Mouse (Mus musculus): ENCODE measurements around the gene Tmcc3.

Tmcc3 gene

GRCm38 (mm10) chr10:94417643-94418042, 105.9 kb downstream of the Tmcc3 start:
- DNase-seq, result no peak

DNA sequence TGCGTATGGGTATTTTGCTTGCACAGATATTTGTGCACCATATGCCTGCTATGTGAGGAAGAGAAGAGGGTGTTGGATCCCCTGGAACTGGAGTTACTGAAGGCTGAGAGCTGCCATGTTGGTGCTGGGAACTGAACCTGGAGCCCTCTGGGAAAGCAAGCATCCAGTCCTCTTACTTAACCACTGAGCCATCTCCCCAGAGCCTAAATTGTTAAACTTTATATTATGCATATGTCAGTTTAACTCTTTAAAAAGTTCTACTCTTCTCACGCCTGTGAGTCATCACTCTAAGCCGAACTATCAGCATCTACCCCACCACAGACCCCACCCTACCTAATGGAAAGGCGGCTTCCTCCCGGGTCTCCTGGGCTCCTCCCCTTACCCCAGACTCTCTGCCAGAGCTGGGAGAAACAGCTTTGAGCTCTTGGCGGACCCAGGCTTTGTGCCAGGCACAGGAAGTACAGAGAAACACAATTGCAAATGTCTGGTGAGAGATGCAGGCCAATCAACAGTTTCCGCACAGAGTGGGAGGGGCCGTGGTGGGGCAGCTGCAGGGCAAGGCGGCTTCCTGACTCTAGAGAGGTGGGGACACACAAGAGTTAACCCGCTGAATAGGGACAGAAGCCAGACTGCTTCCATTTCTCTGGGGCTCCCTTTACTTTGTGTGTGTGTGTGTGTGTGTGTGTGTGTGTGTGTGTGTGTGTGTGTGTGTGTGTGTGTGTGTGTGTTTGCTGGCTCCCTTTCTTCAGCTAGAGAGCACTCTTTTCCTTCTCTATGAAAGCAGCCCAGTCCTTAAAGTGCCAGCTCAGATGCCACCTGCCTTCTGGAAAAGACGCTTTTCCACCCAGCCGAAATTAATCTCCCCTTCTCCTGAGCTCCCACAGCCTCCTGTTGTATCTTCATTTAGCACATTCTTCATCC, 114.5 kb downstream of the Tmcc3 start:
- peak; percentile 57 for DNase-seq

DNA sequence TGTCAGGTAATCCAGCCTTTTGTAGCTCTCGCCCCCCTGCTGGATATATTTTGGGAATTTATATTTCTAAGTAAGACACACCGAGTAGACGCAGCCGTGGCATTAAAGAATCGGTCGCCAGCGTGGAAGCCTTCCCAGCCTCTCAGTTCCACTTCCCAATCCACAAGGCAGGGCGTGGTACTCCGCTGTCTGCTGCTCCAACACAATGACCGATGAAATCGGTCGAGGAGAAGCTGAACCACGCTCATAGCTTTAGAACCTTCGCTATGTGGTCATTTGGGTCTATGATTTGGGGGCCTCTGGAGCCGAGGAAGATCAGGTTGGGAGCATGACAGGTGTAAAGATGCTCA, 115.1 kb downstream of the Tmcc3 start:
- no peak for DNase-seq

DNA sequence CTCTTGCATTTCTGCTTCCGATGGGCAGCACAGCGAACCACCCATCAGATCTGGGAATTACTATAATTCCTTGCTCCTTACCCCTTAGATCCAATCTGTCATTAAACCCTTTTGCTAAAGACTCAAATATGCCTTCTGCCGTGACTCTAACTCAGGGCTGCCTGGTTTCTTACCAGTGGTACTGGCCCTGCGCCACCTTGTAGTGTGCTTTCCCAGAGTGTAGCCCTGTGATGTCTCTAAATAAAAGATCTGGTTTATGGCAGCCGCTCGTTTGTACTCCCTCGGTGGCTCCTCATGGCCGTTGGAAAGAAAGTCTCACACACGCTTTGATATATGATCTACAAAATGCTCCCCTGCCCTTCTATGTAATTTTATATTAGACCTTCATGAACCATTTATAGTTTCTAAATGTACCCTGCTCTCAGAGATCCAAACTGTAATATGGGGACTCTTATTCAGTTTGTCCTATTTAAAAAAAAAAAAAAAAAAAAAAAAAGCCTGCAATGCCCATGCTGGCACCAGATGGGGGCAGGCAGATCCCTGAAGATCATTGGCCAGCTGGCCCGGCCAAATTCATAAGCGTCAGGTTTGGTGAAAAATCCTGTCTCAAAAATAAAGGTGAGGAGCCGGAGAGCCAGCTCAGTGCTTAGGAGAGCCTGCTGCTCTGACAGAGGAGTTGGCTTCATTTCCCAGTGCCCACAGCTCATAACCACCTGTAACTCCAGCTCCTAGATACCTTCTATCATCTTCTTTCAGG, 116.6 kb downstream of the Tmcc3 start:
- peak; percentile 54 for DNase-seq

GRCm38 (mm10) chr10:94430566-94430965, 118.8 kb downstream of the Tmcc3 start:
- no peak for DNase-seq

DNA sequence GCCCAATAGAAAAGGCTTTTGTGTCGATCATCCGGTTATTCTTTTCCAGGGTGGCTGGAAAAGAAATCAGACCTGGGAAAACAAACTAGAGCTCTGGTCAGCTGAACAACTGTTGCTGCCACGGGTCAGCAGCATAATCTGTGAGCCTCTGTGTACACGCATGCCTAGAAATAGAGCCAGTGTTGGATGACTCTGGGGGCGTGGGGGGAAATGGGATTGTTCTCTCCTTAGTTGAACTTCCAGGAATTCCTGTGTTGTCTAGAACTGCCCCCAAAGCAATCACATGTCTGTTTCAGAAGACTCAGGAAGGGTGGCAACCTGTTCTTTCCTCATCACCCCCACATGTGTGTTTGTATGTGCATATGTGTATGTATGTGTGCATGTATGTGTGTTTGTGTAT, 121.2 kb downstream of the Tmcc3 start:
- no peak for DNase-seq

- DNase-seq, result no peak
Observed at GRCm38 (mm10) chr10:94433901-94434300, 122.2 kb downstream of the Tmcc3 start.

- no peak for DNase-seq
Observed at GRCm38 (mm10) chr10:94442725-94443124, 131.0 kb downstream of the Tmcc3 start.

GRCm38 (mm10) chr10:94443453-94443852, 131.7 kb downstream of the Tmcc3 start:
- no peak for DNase-seq

DNA sequence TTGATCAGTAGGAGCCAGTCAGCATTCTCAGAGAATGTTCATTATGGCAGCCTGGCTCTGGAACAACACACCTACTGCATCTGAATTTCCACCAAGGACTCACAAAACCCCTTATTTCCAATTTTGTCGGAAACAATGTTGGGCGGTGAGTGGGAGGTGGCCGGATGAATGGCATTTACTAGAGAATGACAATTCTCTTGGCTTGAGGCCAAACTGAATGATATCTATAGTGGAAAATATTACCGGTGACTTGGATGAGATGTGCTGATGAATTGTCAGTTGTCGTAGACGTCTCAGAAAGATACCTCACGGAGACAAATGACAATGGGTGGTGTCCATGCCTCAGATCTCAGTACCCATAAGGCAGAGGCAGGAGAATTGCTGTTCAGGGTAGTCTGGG, 133.4 kb downstream of the Tmcc3 start:
- no peak for DNase-seq

DNA sequence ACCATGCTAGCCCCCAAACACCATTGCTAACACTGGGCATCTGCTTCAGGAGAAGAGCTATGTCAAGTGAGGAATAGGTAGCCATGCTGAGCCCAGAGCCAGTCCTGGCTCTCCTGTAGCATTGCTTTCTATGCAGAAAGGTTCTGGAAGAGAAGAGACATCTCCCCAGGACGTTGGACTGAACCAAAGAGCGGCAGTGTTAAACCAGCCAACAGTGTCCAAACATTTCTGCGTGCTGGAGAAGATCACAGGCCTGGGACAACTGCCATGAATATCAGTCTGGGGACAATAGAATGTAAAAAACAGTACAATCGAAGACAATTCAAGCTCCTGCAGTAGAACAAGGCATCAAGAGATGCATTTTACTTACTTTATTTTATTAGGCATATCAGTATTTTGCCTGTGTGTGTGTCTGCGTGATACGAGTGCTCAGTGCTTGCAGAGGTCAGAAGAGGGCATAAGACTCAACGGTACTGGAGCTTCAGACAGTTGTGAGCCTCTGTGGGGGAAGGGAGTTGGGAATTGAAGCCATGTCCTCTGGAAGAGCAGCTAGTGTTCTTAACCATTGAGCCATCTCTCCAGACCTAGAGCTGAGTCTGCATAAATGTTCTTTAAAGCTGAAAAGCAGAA, 134.7 kb downstream of the Tmcc3 start:
- no peak for DNase-seq

DNA sequence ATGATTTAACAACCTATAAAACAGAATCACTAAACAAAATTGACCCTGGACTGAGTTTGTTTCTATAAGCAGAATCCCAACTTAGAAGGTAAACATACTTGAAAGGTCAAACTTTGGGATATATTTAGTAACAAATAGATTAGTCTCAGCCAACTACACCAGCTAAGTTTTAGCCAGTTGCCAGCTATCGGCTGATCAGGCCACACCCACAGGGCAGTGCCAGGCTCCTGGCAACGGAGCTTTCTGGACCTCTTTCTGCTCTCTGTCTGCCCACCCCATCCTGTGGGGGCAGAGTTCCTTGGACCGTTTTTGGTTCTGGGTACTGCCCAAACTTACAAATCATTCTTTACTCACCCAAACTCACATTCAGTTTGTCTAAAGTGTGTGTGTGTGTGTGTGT, 137.9 kb downstream of the Tmcc3 start:
- no peak for DNase-seq

- DNase-seq, result no peak
Observed at GRCm38 (mm10) chr10:94450781-94451180, 139.0 kb downstream of the Tmcc3 start.

DNA sequence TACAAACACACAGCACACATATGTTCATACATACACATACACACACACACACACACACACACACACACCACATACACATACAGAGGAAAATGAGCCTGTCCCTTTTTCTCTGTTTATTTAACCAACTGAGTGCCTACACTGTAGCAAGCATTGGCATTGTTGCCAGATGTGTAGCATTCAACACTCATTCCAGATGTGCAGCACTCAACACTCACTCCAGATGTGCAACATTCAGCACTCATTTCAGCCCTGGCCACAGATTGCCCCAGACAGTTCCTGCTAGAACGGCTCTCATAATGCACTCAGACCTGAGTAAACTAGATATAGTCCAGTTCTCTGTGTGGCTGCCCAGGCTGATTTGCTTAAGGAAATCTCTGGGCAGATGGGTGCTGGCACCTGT, 145.7 kb downstream of the Tmcc3 start:
- DNase-seq, result no peak

- no peak for DNase-seq
Observed at GRCm38 (mm10) chr10:94458690-94459089, 146.9 kb downstream of the Tmcc3 start.

DNA sequence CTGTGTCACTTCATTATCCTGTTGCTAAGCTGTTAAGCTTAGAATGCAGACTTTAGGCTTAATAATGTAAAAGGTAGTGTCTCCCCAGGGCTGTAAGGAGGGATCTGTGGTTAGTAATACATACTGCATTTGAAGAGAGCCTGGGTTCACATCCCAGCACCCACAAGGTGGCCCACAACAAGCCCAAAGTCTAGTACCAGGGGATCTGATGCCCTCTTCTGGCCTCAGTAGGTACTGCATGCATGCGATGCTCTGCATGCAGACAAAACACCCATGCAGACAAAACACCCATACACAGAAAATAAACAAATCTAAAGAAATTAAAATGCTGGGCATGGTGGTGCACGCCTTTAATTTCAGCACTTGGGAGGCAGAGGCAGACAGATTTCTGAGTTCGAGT, 149.6 kb downstream of the Tmcc3 start:
- DNase-seq, result no peak

- DNase-seq, result no peak
Observed at GRCm38 (mm10) chr10:94461871-94462270, 150.1 kb downstream of the Tmcc3 start.

GRCm38 (mm10) chr10:94462386-94463064, 150.8 kb downstream of the Tmcc3 start:
- DNase-seq, result no peak

DNA sequence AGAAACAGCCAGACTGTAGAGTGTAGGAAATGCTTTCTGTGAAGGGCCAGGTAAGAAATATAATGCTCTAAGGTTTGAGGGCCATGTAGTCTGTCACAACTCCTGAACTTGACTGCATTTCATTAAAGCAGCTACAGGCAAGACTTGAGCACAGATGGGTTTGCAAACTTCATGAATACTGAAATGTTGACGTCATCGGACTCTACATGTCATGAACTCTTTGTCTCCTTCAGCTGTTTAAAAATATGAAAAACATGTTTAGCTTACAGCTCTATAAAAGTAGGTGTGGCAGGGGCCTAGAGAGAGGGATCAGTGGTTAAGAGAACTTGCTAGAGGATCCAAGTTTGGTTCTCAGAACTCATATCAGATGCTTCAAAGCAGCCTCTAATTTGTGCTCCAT, 151.7 kb downstream of the Tmcc3 start:
- no peak for DNase-seq

GRCm38 (mm10) chr10:94465646-94466045, 153.9 kb downstream of the Tmcc3 start:
- DNase-seq, result no peak

GRCm38 (mm10) chr10:94466313-94466712, 154.6 kb downstream of the Tmcc3 start:
- peak; percentile 27 for DNase-seq

DNA sequence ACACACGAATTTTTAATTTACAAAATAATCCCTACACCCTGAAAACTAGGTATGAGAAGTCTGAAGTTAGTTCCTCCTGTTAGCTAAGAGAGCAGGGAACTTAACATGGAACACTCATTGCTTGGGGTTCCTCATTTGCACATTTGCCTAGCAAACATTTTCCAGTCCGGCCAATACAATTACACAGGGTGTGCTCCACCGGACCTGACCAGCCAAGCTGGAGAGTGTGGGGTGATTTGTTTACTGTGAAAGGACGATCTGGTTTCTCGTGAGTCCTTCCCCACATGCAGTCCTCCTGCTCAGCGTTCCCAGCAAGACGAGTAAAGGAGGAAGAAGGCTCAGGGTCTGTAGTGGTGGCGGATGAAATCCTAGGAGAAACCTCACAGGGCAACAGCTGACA, 159.7 kb downstream of the Tmcc3 start:
- no peak for DNase-seq

- DNase-seq, result no peak
Observed at GRCm38 (mm10) chr10:94473501-94473900, 161.8 kb downstream of the Tmcc3 start.
